Mouse (Mus musculus) hindbrain, embryonic 16.5 days (tissue): ENCODE data around the gene Zfp106. TPM values are rescaled to one million over a fixed set of nuclear protein-coding genes. Genes with fewer than 3 reads are reported as not detected.

ENCODE experiments used
- ATAC-seq: fragments of 200-750 bp; cut with Nextera tagmentation; 2 replicates; pipeline ENCODE4 v1.8.0; 2017; ENCODE audit warnings: moderate TSS enrichment, moderate library complexity
- H3K27ac ChIP-seq: fragments of 300-500 bp; sonication (generic); 2 replicates; pipeline ENCODE4 v1.5.1; 2014; ENCODE audit warnings: low read depth, mild to moderate bottlenecking, control low read depth, low read length, moderate library complexity
- H3K27me3 ChIP-seq: fragments of 300-500 bp; sonication (generic); replicated peaks from 2 replicates; pipeline ENCODE4 v1.6.1; 2014; ENCODE audit warnings: low read length; ENCODE audit not compliant: control insufficient read depth, insufficient read depth
- H3K36me3 ChIP-seq: fragments of 300-500 bp; sonication (generic); 2 replicates; pipeline ENCODE4 v1.6.1; 2014; ENCODE audit warnings: mild to moderate bottlenecking, low read length, moderate library complexity, mixed read lengths; ENCODE audit not compliant: control insufficient read depth, insufficient read depth
- H3K4me1 ChIP-seq: fragments of 300-500 bp; sonication (generic); 2 replicates; pipeline ENCODE4 v1.6.1; 2014; ENCODE audit warnings: low read depth, low read length; ENCODE audit not compliant: control insufficient read depth, insufficient read depth
- H3K4me2 ChIP-seq: fragments of 300-500 bp; sonication (generic); 2 replicates; pipeline ENCODE4 v1.6.1; 2014; ENCODE audit warnings: mild to moderate bottlenecking, low read length, control low read depth, moderate library complexity
- H3K4me3 ChIP-seq: fragments of 300-500 bp; sonication (generic); 2 replicates; pipeline ENCODE4 v1.5.1; 2014; ENCODE audit warnings: mild to moderate bottlenecking, low read length, control low read depth, moderate library complexity
- H3K9ac ChIP-seq: fragments of 300-500 bp; sonication (generic); 2 replicates; pipeline ENCODE4 v1.6.1; 2014; ENCODE audit warnings: low read depth, mild to moderate bottlenecking, control low read depth, low read length, moderate library complexity
- H3K9me3 ChIP-seq: fragments of 300-500 bp; sonication (generic); 2 replicates; pipeline ENCODE4 v1.6.1; 2014; ENCODE audit warnings: mild to moderate bottlenecking, low read length, moderate library complexity; ENCODE audit not compliant: control insufficient read depth
- WGBS: fragments of 180-500 bp; shearing (Covaris S2); extraction: QIAGEN DNeasy Blood & Tissue Kit; methylation state at CpG from one replicate; pipeline ENCODE4 v1.1.7; 2014; 5-methylcytosine and 5-hydroxymethylcytosine counted together
- polyA plus RNA-seq: library from polyadenylated mRNA; unstranded; fragments of >200 nt; fragmentation: Nextera tagmentation; extraction: Ambion mirVana; gene quantifications from 2 replicates; pipeline ENCODE4 v1.2.1, GENCODE M21; 2015

Zfp106 gene
- polyA plus RNA-seq, 1 experiment from 2014 or later: 31.7 TPM

GRCm38 (mm10) chr2:120496511-120496910, 67.1 kb downstream of the Zfp106 start:
- H3K27ac ChIP-seq: no peak overlapping the region

DNA sequence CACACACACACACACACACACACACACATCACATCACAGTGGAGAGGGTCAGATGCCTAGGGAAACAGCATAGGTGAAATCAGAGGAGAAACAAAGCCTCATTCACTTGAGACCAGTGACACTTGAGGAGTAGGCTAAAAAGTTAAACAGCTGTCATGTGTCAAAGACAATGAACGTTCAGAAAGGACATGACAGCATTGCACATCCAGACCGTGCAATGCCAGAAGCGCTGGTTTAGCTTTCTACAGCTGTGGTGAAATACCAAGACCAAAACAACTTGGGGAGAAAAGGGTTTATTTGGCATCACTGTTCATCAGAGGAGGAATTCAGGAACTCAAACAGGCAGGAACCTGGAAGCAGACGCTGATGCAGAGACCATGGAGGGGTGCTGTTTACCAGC, 70.4 kb downstream of the Zfp106 start:
- H3K4me1 ChIP-seq: no peaks in the 10 kb centered on the region
- WGBS: 60% methylated on average over 4 of the region's 4 CpGs
- ATAC-seq: no peak
- H3K27ac ChIP-seq: no peak overlapping the region
- H3K4me2 ChIP-seq: no peak overlapping the region
- no peaks in the 10 kb centered on the region for H3K9me3 ChIP-seq
- no peaks in the 10 kb centered on the region for H3K36me3 ChIP-seq
- H3K9ac ChIP-seq: no peak overlapping the region
- H3K27me3 ChIP-seq: no peaks in the 10 kb centered on the region
- H3K4me3 ChIP-seq: no peak overlapping the region

More at GRCm38 (mm10) chr2:120496511-120496910, 67.1 kb downstream of the Zfp106 start:
- H3K4me3 ChIP-seq: no peak overlapping the region
- no peaks in the 10 kb centered on the region for H3K9me3 ChIP-seq
- H3K4me2 ChIP-seq: no peak overlapping the region
- no peaks in the 10 kb centered on the region for H3K36me3 ChIP-seq
- no peak overlapping the region for H3K9ac ChIP-seq
- WGBS: 86% methylated on average over 3 of the region's 3 CpGs
- no peak for ATAC-seq
- no peaks in the 10 kb centered on the region for H3K27me3 ChIP-seq
- no peaks in the 10 kb centered on the region for H3K4me1 ChIP-seq

DNA sequence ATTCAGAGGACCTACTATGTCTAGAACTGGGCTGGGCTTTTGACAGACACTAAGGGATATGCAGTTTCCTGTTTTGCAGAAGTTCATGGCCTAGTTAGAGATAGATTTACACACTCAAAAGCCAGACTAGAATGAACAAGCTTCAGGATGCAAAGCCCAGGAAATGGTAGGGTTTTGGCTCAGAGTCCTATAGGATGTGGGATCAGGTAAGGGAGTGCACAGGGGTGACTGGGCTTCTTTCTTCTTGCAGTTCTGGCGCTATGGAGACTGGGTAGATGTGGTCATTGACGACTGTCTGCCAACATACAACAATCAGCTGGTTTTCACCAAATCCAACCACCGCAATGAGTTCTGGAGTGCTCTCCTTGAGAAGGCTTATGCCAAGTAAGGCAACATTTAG, 79.4 kb downstream of the Zfp106 start:
- no peak overlapping the region for H3K9ac ChIP-seq
- H3K4me2 ChIP-seq: no peak overlapping the region
- H3K9me3 ChIP-seq: no peaks in the 10 kb centered on the region
- no peaks in the 10 kb centered on the region for H3K27me3 ChIP-seq
- no peak for ATAC-seq
- 98% methylated on average over 3 of the region's 3 CpGs for WGBS
- no peak overlapping the region for H3K4me3 ChIP-seq
- no peaks in the 10 kb centered on the region for H3K36me3 ChIP-seq
- H3K27ac ChIP-seq: no peak overlapping the region
- no peaks in the 10 kb centered on the region for H3K4me1 ChIP-seq

DNA sequence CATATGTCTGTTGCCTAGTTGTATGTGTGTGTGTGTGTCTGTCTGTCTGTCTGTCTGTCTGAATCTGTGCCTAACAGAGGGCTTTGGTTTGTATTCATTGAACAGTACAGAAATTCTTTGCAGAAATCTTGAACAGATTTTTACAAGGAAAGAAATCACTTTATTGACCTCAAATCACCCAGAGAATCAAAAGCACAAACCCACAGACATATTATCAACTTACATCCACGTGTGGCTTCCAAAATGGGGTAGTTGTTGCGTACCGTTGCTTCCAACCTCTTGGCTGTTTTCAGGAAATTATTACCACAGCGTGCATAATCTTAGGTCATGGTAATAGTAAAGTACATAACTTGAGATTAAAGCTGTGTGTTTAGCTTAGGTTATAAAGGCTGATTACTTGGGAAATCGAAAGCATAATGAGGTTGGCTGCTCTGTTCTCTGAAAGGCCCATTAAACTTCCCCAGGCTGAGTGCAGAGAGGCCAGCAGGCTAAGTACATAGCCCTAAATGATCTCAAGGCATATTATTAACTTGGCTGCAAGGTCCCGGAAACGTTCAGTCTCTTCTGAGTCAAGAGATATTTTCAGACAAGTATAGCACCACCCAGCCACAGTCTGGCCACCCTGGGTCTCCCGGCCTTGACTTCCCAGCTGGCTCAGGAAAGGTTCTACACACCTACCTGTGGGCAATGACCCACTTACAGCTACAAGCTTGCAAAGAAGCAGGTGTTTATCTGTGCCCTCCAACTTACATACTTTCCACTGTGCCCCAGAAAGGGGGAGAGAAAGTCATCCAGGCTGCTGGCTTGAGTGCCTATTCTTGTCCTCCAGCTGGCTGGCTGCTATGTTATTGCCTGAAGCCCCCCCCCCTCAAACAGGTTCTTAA, 80.9 kb downstream of the Zfp106 start:
- no peaks in the 10 kb centered on the region for H3K36me3 ChIP-seq
- ATAC-seq: no peak
- H3K4me2 ChIP-seq: no peak overlapping the region
- no peak overlapping the region for H3K4me3 ChIP-seq
- no peak overlapping the region for H3K9ac ChIP-seq
- no peaks in the 10 kb centered on the region for H3K4me1 ChIP-seq
- H3K27ac ChIP-seq: no peak overlapping the region
- no peaks in the 10 kb centered on the region for H3K9me3 ChIP-seq
- no peaks in the 10 kb centered on the region for H3K27me3 ChIP-seq
- WGBS: 77% methylated on average over 8 of the region's 8 CpGs

DNA sequence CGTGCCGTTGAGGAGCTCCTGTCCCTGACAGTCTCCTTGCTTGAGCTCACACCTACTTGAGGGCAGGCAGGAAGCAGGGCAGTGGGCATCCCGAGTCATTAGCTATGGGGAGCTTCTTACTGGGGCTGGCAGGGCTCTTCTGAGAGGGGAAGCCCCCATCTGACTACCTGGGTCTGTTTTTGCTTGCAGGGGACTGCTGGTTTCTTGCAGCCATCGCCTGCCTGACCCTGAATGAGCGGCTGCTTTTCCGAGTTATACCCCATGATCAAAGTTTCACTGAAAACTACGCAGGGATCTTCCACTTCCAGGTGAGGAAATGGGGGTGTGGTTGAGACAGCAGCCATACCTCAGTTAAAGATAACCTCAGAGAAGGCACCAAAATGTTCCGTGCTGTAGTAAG, 81.7 kb downstream of the Zfp106 start:
- H3K27me3 ChIP-seq: no peaks in the 10 kb centered on the region
- no peaks in the 10 kb centered on the region for H3K4me1 ChIP-seq
- no peak for ATAC-seq
- no peaks in the 10 kb centered on the region for H3K36me3 ChIP-seq
- no peak overlapping the region for H3K27ac ChIP-seq
- H3K4me2 ChIP-seq: no peak overlapping the region
- H3K4me3 ChIP-seq: no peak overlapping the region
- WGBS: 84% methylated on average over 8 of the region's 8 CpGs
- no peaks in the 10 kb centered on the region for H3K9me3 ChIP-seq
- no peak overlapping the region for H3K9ac ChIP-seq

DNA sequence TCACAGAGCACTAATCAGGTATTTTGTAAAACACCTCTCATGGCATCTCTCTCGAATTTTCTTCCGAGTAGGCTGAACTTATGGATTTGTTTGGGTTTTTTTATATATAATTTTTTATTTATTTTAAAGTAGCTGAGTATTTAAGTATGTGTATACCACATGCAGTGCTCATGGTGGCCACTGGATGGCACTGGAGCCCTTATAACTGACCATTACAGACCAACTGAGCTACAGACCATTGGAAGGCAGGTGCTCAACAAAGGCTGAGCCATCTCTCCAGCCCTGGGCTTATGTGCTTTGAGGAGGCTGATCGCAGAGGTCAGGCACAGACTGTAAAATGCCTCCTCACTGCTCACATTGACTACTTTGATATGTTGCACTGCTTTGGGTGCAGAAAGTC, 85.0 kb downstream of the Zfp106 start:
- Histone ChIP-seq H3K9me3 (no peaks in the 10 kb centered on the region), H3K4me2 (no peak overlapping the region), H3K27ac (no peak overlapping the region), H3K9ac (no peak overlapping the region), H3K27me3 (no peaks in the 10 kb centered on the region), H3K4me1 (no peaks in the 10 kb centered on the region), H3K4me3 (no peak overlapping the region), H3K36me3 (no peaks in the 10 kb centered on the region)
- ATAC-seq: no peak
- WGBS: 60% methylated on average over 3 of the region's 3 CpGs

DNA sequence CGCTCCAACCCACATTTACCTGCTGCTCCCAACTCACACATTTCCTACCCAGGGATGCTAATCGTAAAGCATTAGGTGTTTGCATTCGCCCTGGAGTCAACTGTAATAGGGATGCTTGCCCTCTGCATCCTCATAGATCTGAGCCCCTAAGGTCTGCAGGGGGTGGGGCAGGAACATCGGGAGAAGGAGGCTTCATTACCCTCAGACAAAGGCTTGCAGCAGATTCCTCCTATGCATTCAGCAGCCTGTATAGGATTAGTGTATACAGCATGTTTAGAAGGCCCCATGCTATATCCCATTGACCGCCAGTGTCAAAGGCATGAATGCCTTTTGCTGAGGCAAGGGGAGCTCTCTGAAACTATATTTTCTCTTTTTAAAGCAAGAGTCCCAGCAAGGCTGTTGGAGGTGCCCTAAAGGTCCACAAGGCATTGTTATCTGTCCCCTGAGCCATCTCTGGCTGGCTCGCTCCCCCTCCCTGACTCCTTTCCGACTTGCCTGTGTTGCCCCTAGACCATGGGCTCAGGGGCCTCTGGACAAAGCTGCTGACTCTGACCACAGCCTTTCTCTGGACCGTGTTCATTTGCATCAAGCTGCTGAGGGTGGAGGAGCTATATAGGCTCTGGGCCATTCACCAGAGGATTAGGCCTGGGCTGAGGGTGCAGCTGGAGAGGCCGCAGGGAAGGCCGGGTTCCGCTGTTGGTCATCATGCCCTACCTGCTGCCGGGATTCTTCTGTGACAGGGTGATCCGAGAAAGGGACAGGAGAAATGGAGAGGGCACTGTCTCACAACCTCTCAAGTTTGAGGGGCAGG, 87.2 kb downstream of the Zfp106 start:
- no peak for ATAC-seq
- 58% methylated on average over 13 of the region's 13 CpGs for WGBS
- no peak overlapping the region for H3K4me2 ChIP-seq
- H3K9ac ChIP-seq: no peak overlapping the region
- no peak overlapping the region for H3K27ac ChIP-seq
- H3K4me3 ChIP-seq: no peak overlapping the region
- H3K27me3 ChIP-seq: no peaks in the 10 kb centered on the region
- no peaks in the 10 kb centered on the region for H3K4me1 ChIP-seq
- H3K9me3 ChIP-seq: no peaks in the 10 kb centered on the region
- no peaks in the 10 kb centered on the region for H3K36me3 ChIP-seq

DNA sequence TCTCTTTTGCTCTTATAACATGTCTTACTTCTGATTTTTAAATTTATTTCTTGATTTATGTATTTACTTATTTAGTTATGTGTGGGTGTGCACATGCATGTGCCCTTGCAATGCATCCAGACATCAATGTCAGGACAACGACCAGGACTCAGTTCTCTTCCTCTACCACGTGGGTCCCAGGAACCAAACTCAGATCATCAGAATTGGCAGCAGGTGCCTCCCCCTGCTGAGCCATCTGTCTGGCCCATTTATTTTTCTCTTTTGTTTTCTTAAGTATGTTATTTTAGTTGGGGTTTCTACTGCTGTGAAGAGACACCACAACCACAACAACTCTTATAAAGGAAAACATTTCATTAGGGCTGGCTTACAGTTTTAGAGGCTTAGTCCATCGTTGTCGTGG, 92.8 kb downstream of the Zfp106 start:
- no peak overlapping the region for H3K4me2 ChIP-seq
- H3K9me3 ChIP-seq: no peaks in the 10 kb centered on the region
- no peaks in the 10 kb centered on the region for H3K4me1 ChIP-seq
- H3K9ac ChIP-seq: no peak overlapping the region
- H3K36me3 ChIP-seq: no peaks in the 10 kb centered on the region
- no peak for ATAC-seq
- no peak overlapping the region for H3K4me3 ChIP-seq
- no peak overlapping the region for H3K27ac ChIP-seq
- H3K27me3 ChIP-seq: no peaks in the 10 kb centered on the region
- 74% methylated on average over 4 of the region's 4 CpGs for WGBS

- no peak for ATAC-seq
- Histone ChIP-seq H3K9me3 (no peaks in the 10 kb centered on the region), H3K27ac (no peak overlapping the region), H3K27me3 (no peaks in the 10 kb centered on the region), H3K4me1 (no peaks in the 10 kb centered on the region), H3K4me2 (no peak overlapping the region), H3K9ac (no peak overlapping the region), H3K36me3 (no peaks in the 10 kb centered on the region), H3K4me3 (no peak overlapping the region)
- WGBS: 94% methylated on average over 10 of the region's 10 CpGs
Measured at GRCm38 (mm10) chr2:120469715-120470114, 93.9 kb downstream of the Zfp106 start.
